Mouse (Mus musculus) left cerebral cortex, postnatal 10 days (tissue): Measurements from ENCODE around the gene Immp2l. TPM values are rescaled to one million over a fixed set of nuclear protein-coding genes. Genes with fewer than 3 reads are reported as not detected.
A peak's percentile ranks its signal among the peaks of the same experiment; 100 is the strongest.

Source experiments
- DNase-seq, 2 experiments: peaks; one replicate each; pipeline ENCODE4 v3.0.0; 2021 to 2022; ENCODE audit warnings: low spot score in 2 of 2, mixed read lengths in 1 of 2; ENCODE audit errors: extremely low spot score in 1 of 2
- intact Hi-C: fragments of 180-260 bp; cut with DNase I; formaldehyde crosslinking; loops from one replicate; pipeline ENCODE4 v1.15.1; 2025
- total RNA-seq, 2 experiments: library from RNA; stranded (reverse); gene quantifications; 2 replicates each; pipeline ENCODE4 v1.2.3; 2021

Immp2l gene
- total RNA-seq, 2 experiments from 2014 or later, result 3.1 to 4.7 TPM

DNA sequence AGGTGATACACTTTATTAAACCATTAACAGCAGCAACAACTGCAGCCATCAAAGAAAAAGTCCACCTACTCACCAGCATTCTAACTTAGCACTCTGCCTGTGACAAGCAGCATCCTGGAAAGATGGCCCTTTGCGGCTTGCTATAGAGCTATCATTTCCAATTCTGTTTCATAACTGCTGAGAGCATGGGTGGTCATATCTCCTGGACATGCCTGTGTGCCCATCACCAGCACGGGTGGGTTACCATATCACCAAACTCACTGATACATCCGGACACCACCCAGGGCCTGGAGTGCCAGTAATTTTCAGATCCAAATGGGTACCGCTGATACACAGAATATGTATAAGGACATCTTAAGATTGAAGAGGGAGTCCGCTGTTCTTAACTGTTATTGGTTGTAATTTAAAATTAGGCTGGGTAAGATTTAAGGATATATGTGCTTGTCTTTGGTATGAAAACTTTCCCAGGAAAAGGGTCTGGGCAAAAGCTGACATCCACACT is 459.3 kb downstream of the Immp2l start:
- DNase-seq, result no peak
- intact Hi-C loops, result loop anchor here (10.0 kb wide), 1 partner anchor 1502 kb away; no protein-coding TSS in a partner anchor

DNA sequence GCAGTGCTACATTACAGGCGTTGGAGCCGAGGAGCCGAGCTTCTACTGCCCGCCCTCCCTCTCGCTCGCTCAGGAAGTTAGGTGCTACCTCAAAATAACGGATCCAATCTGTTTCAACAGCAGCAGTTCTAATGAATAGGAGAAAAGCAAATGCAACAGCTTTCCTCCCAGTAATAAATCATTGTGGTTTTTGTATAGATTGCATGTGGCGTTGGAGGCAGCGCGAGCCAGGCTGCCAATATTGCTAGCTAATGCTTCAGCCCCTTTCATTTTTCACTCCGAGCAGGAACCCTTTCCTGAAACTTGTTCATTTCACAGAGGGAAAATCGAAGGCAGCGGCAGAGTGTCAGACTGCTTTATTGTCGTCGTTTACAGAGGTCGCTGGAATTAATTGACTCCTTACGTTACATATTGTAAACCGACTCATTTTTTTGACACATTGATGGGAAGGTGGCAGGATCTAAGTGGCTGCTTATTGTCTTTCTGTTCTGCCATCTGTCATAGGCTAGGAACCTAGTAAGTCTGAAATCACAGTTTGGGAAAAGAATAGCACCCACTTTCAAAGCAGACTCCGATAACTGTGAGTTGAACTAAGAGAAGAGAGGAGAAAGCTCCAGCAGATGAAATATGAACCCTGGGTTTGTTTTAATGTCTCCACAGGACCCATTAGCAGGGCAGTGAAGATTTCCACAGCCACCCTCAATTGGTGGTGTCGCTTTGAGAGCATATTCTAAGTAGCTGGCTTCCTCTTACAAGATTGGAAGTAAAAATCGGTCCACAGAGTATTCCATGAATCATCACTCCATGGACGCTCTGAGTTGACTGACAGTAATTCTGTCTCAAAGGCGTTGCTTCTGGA is 459.9 kb downstream of the Immp2l start:
- peak in 1 of 2 experiments; percentile 30 for DNase-seq

DNA sequence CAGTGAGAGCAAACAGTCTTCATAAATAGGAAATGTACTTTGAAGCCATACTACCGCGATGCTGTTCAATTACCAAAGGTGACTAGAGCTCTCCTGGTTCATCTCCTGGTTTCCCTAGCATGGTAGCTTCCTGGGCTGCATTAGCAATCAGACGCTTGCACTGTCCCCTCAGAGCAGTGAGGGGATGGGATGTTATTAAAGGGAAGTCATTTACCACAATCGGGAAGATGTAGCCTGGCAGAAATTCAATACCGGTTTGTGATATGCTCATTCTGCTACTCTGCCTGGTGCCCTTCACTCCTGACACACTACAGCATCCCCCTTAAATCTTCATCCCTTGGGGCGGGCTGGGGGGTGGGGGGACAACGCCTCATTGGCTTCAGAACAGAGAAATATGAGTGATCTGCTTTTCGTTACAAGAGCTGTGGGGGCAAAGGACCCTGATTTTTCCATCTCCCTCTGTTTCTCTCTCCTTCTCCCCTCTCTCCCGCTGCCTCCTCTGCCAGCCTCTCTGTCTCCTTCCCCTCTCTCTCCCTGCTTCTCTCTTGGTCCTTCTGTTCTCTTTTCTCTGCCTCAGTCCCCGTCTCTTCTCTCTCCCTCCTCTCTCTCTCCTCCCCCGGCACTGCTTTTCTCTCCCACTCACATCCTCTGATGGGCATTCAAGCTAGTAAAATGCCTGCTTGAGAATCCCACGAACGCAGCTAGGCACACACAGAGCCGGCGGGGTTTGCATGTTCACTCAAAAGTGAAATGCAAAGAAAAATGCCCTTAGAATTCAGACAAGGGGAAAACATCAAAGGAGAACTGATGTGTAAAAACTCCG is 461.0 kb downstream of the Immp2l start:
- intact Hi-C loops, result loop anchor here (2.0 to 10.0 kb wide), 2 partner anchors 646 to 1500 kb away; no protein-coding TSS in a partner anchor
- peak; percentile 45 to 63 for DNase-seq

More for the DNA sequence above, 459.9 kb downstream of the Immp2l start:
- intact Hi-C loops, result loop anchor here (2.0 to 10.0 kb wide), 2 partner anchors 645 to 1501 kb away; no protein-coding TSS in a partner anchor

DNA sequence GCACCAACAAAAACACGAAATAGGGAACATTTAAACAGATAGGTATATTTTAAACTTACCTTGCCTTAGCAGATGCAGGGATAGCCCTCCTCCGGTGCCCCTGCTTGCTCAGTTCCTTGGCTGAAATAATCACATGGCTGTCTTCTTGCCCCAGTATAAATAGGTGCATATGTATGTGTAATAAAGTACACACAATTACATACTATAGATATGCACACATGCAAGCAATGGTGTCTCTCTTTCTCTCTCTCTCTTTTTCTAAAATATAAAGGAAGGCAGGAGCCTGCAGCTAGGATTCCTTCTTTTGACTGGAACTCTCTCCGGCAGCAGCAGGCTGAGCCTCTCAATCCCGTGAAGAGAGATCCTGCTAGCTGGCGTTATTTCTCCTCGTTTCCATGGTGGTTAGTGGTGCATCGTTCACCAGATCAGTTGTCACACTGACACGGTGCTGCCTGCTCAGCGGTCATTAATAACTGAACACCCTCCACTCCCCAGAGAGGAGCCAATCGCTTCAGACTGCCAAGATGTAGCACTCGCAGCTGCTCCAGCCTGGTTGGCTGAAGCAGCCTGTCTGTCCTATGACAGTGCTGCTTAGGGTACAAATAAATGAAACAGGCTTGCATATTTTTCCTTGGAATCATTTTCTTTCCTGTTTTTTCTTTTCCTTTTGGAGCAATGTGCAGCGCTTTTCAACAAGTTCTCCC is 461.8 kb downstream of the Immp2l start:
- intact Hi-C loops, result loop anchor here (2.0 to 10.0 kb wide), 3 partner anchors 371 to 1499 kb away; no protein-coding TSS in a partner anchor

DNA sequence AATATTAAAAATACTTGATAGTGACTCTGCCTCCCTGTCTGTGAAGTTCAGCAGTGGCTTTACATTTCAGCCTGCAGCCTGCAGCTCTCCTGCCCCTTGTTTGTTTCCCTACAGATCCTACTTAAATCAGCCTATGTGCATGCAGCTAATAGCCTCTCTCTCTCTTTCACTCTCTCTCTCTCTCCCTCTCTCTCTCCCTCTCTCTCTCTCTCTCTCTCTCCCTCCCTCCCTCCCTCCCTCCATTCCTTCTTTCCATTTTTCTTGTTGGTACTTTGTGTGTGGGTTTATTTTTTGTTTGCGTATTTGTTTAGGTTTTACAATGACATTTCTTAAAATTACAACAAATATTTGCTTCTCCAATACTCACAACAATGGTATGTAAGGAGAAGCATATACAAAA is 462.4 kb downstream of the Immp2l start, which contains the start of gene Lrrn3:
Lrrn3 (minus strand) TSS at position 101 of the 400 bp plus-strand sequence.
- DNase-seq, result no peak
- intact Hi-C loops, result loop anchor here (2.0 to 10.0 kb wide), 2 partner anchors 372 to 1498 kb away; no protein-coding TSS in a partner anchor

More for the DNA sequence above, 461.8 kb downstream of the Immp2l start:
- DNase-seq, result peak; percentile 77 to 85

DNA sequence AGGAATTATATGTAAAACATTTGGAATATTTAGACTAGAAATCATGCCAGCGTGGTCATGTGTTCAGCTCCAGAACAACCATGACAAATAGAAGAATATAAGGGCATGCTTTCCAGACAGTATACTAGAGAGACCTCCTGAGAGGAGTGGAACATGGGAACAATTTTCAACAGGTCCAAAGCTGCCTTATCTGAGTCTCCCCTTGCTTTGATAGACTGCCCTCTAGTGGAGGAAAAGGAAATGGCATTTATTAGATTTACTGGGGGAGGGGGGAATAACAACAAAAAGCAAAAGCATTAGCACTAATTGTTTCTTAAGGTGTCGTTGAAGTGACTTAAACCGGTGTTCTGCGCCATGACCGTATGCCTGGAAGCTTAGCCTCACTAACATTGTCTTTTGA is 463.1 kb downstream of the Immp2l start:
- intact Hi-C loops, result loop anchor here (2.0 to 10.0 kb wide), 2 partner anchors 372 to 1498 kb away; no protein-coding TSS in a partner anchor
- DNase-seq, result no peak

DNA sequence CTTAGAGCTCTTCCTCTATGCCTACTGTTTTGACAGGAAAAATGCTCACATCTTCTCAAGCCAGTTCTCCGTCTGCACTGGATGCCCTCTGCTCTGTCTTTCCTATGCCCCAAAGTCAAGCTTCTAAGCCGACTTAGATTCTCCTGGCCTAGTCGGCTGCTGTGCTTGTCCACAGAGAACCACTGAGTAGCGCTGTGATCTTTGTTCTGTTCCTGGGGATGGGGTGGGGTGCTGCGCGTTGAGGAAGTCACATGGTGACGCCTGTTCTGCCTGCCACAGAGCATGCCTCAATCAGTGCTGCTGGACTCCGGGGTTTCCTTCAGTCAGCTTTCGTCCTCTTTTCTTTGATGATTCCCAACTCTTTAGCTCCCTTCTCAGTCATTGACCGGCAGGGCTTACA is 470.7 kb downstream of the Immp2l start:
- DNase-seq, result peak in 1 of 2 experiments; percentile 43
- intact Hi-C loops, result no loop called here

DNA sequence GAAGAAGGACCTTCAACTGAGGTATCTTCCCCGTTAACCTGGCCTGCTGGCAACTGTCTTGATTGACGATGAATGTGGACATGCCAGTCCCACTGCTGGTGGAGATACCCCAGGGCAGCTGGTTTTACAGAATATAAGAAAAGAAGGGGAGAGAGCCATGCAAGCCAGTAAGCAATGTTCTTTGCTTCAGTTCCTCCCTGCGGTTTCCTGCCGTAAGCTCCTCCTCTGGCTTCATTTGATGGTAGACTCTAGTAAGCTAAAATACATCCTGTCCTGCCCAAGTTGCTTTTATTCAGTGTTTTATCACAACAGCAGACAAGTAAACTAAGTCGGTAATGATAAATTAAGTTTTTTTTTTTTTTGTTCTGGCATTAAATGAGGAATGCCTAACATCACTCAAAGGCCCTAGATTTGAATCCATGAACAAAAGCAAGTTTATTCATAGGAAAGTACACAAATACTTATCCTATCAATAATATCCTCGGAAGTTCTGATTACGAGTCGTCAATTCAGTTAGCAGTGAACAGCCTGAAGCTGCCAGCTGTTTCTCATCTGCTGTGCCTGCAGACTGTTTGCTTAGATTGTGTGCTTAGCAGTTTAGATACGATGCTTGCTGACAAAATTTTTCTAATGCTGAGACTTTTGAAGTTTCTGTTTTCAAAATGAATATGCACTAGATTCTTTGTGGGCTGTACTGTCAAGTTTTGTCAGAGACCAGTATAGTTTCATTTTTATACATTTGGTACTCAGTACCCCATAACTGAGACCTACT is 476.3 kb downstream of the Immp2l start:
- intact Hi-C loops, result no loop called here
- no peak for DNase-seq

DNA sequence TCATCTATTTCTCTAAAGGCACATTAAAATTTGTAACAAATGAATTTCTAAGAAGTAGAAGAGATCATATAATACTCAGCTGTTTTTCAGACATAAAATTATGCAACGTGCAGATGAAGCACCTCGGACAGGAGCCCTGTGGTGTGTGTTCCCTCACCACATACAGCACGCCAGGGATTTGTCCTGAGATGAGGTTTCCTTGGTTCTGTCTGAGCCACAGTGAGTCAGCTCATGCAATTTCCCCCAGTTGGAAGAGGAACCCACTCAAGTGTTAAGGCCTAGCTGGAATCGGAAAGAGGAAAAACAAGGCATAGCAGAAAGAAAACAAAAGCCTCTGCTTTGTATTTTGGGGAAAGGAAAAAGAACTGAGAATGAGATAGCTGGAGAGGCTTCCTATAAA is 484.7 kb downstream of the Immp2l start:
- no peak for DNase-seq
- intact Hi-C loops, result no loop called here

DNA sequence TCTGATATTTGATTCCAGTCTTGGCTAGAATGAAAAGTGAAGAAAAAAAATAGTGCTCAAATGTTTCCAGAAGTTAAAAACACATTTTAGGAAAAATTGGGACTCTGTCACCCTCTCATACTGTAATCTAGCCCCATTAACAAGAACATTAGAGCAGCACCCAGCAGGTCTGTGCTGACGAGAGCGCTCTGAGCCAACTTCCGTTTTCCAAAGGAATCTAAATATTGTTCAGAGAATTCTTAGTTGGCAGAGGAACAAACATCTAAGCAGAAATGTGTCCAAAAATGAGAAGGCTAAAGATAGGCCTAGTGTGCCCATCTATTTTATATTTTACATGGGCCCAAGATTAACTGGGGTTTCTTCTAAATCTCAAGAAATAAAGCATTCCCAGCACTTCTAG is 486.7 kb downstream of the Immp2l start:
- no peak for DNase-seq
- intact Hi-C loops, result no loop called here

DNA sequence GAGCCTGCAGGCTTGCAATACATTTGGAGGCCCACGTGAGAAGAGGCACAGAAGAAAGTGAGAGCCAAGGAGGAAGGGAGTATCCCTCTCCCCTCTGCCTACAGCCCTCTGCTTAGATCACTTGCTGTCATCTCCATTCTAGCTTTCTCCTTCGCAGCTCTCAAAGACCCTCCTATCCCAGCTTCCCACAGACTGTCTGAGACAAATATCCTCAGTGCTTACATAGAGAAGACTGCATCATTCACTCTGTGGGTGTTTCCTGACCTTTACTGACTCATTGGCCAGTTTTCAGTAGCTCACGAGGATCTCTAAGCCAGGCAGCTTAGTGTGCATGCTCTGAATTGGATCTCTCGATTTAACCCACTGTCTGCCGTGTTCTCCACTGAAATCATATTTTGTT is 495.0 kb downstream of the Immp2l start:
- intact Hi-C loops, result no loop called here
- no peak for DNase-seq

DNA sequence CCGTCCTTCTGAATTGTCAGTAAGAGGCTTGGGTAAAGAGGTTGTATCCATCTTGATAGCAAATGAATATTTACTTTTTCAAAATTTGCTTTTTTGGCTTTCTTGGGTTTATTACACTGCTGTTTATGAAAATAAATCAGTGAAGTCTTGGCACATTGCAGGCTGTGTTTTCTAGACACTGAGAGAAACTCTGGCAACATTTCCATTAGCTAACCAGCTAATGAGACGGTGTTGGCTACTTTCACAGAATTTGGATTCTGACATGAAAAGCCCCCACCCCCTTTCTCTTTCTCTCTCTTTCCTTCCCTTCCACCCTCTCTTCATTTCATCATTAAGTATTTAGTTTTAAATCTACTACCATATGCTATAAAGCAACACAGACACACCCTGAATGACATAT is 496.4 kb downstream of the Immp2l start:
- intact Hi-C loops, result no loop called here
- DNase-seq, result no peak

DNA sequence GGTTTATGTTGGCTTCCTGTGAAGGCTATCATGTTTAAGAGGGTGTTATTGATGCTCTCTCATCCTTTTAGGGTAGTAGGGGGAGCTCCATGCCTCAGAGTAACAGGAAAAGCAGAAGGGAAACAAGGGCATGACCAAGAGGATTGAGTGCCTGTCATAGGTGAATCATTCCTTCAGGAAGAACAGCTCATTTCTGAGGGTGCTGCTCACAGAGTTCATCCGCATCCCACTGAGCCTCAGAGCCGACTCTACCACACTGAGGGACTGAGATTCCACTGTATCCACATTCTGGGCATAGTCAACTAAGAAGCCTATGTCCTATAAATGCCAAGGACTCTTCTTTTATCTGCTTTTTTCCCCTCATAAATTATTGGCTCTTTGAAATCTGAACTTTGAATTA is 497.8 kb downstream of the Immp2l start:
- intact Hi-C loops, result no loop called here
- DNase-seq, result no peak

DNA sequence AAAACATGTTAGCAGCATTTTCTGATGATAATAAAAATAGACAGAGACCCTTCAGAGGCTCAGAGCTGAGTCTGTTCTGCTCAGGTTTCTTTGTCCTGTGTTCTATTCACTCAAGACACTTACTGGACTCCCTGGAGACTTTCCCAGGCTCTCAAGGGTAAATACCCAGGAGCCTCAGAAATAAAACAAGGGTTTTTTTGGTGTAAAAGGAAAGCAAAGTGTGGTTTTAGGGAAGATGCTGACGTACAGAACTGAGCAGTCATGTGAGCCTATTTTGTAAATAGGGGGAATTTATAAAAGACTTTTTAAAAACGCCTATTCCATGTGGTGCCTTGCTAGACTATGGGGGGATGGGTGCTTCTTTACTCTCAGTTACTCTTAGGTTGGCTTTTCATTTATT is 502.8 kb downstream of the Immp2l start:
- intact Hi-C loops, result no loop called here

DNA sequence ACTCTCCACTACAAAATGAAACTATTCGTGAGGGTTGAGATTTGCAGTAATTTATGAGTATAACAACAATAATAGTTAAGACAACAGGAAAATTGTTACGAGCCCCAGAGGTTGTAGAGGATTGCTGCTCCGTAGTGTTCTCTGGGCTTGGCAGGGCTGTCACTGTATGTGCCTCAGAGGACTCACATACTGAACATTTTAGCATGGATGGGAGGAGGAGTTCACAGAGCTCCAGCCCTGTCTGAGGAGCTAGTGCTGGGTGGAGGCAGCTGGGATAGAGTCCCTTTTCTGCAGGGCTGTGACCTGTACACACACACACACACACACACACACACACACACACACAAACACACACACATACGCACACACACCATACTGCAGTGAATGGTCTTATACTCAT is 504.5 kb downstream of the Immp2l start:
- no peak for DNase-seq
- intact Hi-C loops, result no loop called here

More for the DNA sequence above, 502.8 kb downstream of the Immp2l start:
- no peak for DNase-seq

DNA sequence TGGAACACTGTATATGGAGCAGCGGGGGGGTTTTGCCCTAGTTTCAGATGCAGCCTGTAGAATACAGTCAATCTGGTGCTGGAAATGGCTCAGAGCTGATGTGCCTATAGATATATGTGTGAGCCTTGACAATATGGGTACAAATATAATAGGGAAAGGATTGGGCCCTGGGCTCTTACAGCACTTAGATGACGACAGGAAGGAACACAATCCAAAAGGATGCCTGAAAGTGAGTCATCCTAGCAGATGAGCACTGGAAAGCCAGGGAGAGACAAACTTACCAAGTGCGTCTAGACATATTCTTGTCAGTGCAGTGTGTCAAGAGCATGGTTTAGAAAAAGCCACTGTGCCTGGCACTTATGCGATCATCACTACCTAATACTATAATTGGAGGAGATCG is 516.1 kb downstream of the Immp2l start:
- intact Hi-C loops, result no loop called here
- DNase-seq, result no peak

DNA sequence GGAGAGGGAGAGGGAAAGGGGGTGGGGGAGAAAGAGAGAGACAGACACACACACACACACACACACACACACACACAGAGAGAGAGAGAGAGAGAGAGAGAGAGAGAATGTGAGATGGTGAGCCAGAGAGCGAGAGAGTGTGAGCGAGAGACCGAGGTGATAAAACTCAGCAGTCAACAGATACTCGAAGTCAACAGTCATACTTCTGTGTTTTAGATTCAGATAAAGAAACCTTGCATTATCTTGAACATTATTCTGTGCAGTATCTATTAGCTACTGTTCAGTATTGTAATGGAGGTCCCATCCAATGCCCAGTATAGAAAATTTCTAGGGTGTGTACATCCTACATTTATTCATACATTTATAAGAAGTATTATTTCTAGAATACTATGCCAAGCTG is 527.7 kb downstream of the Immp2l start:
- intact Hi-C loops, result no loop called here
- DNase-seq, result no peak

DNA sequence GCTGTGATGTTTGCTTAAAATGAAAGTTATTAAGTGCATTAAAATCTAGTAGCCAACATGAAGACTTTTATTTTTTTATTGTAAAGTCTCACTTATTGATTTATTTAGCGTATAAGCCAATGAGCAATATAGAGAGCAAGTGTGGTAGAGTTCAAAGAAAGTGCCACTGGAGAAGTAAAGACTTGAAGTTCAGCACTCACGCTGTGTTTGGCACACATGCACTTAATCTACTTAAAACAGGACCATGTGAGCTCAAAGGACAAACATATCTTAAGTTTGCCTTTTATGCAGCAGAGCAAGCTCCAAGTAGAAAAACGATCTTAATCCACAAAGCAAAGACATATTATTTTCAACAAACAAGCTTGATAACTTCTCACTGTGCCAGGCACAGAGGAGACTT is 533.9 kb downstream of the Immp2l start:
- DNase-seq, result no peak
- intact Hi-C loops, result no loop called here
